Mouse (Mus musculus) brain, embryonic 14.5 days (tissue): ENCODE measurements around the gene Batf.

ENCODE experiments used
- CTCF ChIP-seq: fragments of 200-500 bp; IDR thresholded peaks from 2 replicates; pipeline ENCODE4 v1.5.1; 2012; ENCODE audit warnings: inconsistent platforms, mild to moderate bottlenecking, moderate library complexity, borderline replicate concordance; ENCODE audit not compliant: insufficient read depth, insufficient read length; ENCODE audit errors: extremely low read depth
- POLR2A ChIP-seq: fragments of 200-500 bp; IDR thresholded peaks from 2 replicates; pipeline ENCODE4 v1.6.1; 2012; ENCODE audit warnings: mild to moderate bottlenecking, inconsistent platforms, borderline replicate concordance; ENCODE audit not compliant: poor library complexity, insufficient read depth, insufficient read length, severe bottlenecking; ENCODE audit errors: extremely low read depth

DNA sequence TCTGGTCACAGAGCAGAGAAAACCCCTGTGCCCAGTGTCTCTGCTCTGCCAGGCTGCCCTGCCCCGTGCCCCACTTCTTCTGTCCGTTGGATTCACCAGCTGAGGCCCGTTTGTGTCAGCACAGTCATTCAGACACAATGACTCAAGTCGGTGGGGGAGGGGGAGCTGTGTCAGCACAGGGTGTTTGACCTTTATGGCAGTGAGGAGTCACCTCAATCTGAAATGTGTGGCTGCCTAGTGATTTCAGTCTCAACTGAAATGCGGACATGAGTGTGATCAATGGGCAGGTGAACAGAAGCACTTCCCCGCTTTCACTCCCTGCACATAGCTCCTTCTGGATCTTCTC, 43.4 kb downstream of the Batf start:
- TF ChIP-seq CTCF = no peak
- no peak for TF ChIP-seq POLR2A
